Mouse (Mus musculus): Measurements from ENCODE around the gene Fgfr2. TPM values are rescaled to one million over a fixed set of nuclear protein-coding genes. Genes with fewer than 3 reads are reported as not detected.
"Not testable (repeated sequence)": the region's sequence is repeated elsewhere in the genome, so short reads cannot be mapped to it uniquely, and the experiment has no call there.

The Fgfr2 gene
- polyA plus RNA-seq, 1 experiment from 2014 or later, result 92.0 TPM

DNA sequence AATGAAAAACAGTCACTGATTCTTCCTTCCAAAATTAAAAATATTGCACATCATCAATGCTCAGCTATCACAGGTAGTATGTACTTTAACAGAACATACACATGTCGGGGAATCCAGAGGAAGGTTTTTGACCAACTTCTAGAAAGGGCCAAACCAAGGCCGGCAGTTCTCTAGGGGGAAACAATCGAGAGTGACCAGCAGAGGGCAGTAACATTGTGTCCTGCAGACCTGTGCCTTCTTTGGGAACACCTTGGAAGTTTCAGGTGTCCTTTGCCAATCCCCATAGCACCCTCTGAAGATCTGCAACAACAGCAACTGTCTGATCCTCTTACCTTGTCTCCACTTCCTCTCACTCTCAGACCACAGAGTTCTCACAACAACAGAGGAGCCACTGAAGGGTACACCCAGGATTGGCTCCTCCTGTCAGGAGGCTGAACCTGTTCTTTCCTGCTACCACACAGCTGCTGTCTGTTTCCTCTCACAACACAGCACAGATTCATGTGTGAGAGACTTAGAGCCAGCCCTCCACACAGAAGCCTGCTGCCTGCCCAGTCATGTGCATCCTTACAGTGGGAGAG lies 2077.8 kb downstream of the Fgfr2 start:
- not testable (repeated sequence) for H3K27ac ChIP-seq (ENCODE audit: low read depth, low read length); H3K9ac ChIP-seq (ENCODE audit: low read length); ATAC-seq (ENCODE audit: low FRiP score); DNase-seq (ENCODE audit: low spot score, missing footprints); H3K4me1 ChIP-seq (ENCODE audit: control insufficient read depth, insufficient read depth, low read length); H3K36me3 ChIP-seq (ENCODE audit: control insufficient read depth, insufficient read depth, low read length); H3K4me2 ChIP-seq; H3K27me3 ChIP-seq (ENCODE audit: control insufficient read depth, insufficient read depth, low read length); H3K4me3 ChIP-seq (ENCODE audit: low read depth, low read length); H3K9me3 ChIP-seq (ENCODE audit: control insufficient read depth, low read length)
- 33% methylated on average over 3 of the region's 3 CpGs for WGBS

DNA sequence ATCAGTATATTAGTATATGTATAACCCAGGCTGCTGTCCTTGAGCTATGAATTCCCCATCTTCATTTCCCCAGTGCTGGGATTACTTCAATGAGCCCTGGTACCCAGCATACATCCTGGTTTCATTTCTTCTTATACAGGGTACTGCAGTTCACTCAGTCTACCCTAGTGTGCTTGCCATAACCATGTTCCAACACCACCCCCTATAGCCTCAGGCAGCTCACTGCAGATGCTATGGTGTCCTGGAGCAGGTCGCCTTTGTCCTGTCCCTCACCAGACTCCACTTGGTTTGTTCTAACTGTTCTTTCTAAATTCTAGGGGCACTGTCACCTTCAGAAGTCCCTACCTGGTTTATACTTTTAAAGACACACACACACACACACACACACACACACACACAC lies 2080.5 kb downstream of the Fgfr2 start:
- 71% methylated on average over 1 of the region's 1 CpGs for WGBS
- H3K9ac ChIP-seq (ENCODE audit: low read length), result no peak overlapping the region
- H3K4me2 ChIP-seq, result no peak overlapping the region
- H3K4me3 ChIP-seq (ENCODE audit: low read depth, low read length), result no peak overlapping the region
- no peaks in the 10 kb centered on the region for H3K4me1 ChIP-seq (ENCODE audit: control insufficient read depth, insufficient read depth, low read length)
- no peaks in the 10 kb centered on the region for H3K27me3 ChIP-seq (ENCODE audit: control insufficient read depth, insufficient read depth, low read length)
- H3K36me3 ChIP-seq (ENCODE audit: control insufficient read depth, insufficient read depth, low read length), result no peaks in the 10 kb centered on the region
- DNase-seq (ENCODE audit: low spot score, missing footprints) (no peak), ATAC-seq (ENCODE audit: low FRiP score) (no peak)
- H3K27ac ChIP-seq (ENCODE audit: low read depth, low read length), result no peak overlapping the region
- H3K9me3 ChIP-seq (ENCODE audit: control insufficient read depth, low read length), result no peaks in the 10 kb centered on the region

DNA sequence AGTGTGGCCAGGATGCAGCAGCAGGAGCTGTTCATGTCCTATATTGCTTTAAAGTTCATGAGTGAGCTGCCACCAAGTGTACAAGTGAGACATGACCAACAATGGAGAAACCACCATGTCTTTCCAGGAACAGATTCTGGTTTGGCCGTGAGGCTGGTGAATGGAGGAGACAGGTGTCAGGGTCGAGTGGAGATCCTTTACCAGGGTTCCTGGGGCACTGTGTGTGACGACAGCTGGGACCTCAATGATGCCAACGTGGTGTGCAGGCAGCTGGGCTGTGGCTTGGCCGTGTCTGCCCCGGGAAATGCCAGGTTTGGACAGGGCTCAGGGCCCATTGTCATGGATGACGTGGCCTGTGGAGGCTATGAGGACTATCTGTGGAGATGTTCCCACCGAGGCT lies 2082.4 kb downstream of the Fgfr2 start:
- WGBS, result 83% methylated on average over 8 of the region's 8 CpGs
- not testable (repeated sequence) for H3K4me1 ChIP-seq (ENCODE audit: control insufficient read depth, insufficient read depth, low read length); H3K9me3 ChIP-seq (ENCODE audit: control insufficient read depth, low read length); DNase-seq (ENCODE audit: low spot score, missing footprints); H3K4me3 ChIP-seq (ENCODE audit: low read depth, low read length); H3K4me2 ChIP-seq; H3K9ac ChIP-seq (ENCODE audit: low read length); H3K36me3 ChIP-seq (ENCODE audit: control insufficient read depth, insufficient read depth, low read length); H3K27me3 ChIP-seq (ENCODE audit: control insufficient read depth, insufficient read depth, low read length); H3K27ac ChIP-seq (ENCODE audit: low read depth, low read length); ATAC-seq (ENCODE audit: low FRiP score)

DNA sequence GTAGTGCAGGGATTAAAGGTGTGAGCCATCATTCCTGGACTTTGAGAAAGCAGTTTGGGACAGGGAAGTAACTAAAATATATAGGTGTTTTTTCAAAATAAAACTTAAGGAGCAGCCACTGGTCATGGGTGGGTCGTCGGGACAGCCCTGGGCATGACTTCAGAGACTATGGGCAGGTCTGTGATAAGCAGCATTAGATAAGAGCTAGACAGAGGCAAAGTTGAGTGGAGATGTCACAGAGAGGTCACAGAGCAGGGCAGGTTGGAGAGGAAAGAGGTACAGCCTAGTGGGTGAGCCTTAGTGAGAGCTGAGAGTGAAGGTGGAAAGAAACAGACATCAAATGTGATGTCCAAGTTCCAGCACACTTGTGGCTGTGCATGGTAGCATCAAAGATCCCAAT lies 2086.1 kb downstream of the Fgfr2 start:
- no peaks in the 10 kb centered on the region for H3K36me3 ChIP-seq (ENCODE audit: control insufficient read depth, insufficient read depth, low read length)
- H3K9me3 ChIP-seq (ENCODE audit: control insufficient read depth, low read length), result no peaks in the 10 kb centered on the region
- no peaks in the 10 kb centered on the region for H3K27me3 ChIP-seq (ENCODE audit: control insufficient read depth, insufficient read depth, low read length)
- 90% methylated on average over 2 of the region's 2 CpGs for WGBS
- H3K4me1 ChIP-seq (ENCODE audit: control insufficient read depth, insufficient read depth, low read length), result no peaks in the 10 kb centered on the region
- no peak overlapping the region for H3K4me3 ChIP-seq (ENCODE audit: low read depth, low read length)
- no peak overlapping the region for H3K27ac ChIP-seq (ENCODE audit: low read depth, low read length)
- ATAC-seq (ENCODE audit: low FRiP score) (no peak), DNase-seq (ENCODE audit: low spot score, missing footprints) (no peak)
- no peak overlapping the region for H3K9ac ChIP-seq (ENCODE audit: low read length)
- H3K4me2 ChIP-seq, result no peak overlapping the region

DNA sequence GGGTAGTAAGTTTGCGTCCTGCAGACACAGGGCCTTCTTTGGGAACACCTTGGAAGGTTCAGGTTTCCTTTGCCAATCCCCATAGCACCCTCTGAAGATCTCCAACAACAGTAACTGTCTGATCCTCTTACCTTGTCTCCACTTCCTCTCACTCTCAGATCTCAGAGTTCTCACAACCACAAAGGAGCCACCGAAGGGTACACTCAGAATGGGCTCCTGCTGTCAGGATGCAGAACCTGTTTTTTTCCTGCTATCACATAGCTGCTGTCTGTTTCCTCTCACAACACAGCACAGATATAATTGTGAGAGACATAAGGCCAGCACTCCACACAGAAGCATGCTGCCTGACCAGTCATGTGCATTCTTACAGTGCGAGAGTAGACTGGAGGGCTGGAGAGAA lies 2086.8 kb downstream of the Fgfr2 start:
- no peaks in the 10 kb centered on the region for H3K9me3 ChIP-seq (ENCODE audit: control insufficient read depth, low read length)
- DNase-seq (ENCODE audit: low spot score, missing footprints), result no peak
- ATAC-seq (ENCODE audit: low FRiP score), result no peak
- no peaks in the 10 kb centered on the region for H3K36me3 ChIP-seq (ENCODE audit: control insufficient read depth, insufficient read depth, low read length)
- no peaks in the 10 kb centered on the region for H3K27me3 ChIP-seq (ENCODE audit: control insufficient read depth, insufficient read depth, low read length)
- 87% methylated on average over 3 of the region's 3 CpGs for WGBS
- no peak overlapping the region for H3K27ac ChIP-seq (ENCODE audit: low read depth, low read length)
- H3K4me3 ChIP-seq (ENCODE audit: low read depth, low read length), result no peak overlapping the region
- H3K4me1 ChIP-seq (ENCODE audit: control insufficient read depth, insufficient read depth, low read length), result no peaks in the 10 kb centered on the region
- H3K4me2 ChIP-seq, result no peak overlapping the region
- H3K9ac ChIP-seq (ENCODE audit: low read length), result no peak overlapping the region

DNA sequence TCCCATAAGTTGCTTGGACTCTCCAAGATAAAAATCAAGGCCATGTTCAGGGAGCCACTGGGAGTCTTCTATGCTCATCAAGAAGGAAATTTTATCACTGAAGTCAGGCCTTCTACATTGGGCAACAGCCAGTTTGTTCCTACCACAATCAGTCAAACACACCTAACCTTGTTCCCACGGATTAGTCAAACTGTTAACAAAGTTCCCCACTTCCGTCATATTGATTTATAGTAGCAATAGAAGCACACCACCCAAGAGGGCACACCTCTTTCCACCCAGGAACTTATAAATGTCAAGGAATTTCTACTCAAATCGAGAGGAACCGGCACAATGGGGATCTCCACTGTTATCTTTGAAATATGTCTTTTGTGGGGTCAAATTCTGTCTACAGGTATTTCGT lies 2091.4 kb downstream of the Fgfr2 start, which contains the start of gene Dmbt1:
TSS of gene Dmbt1 (plus strand) at position 299 of the 400 bp plus-strand sequence.
- Histone ChIP-seq H3K4me2 (no peak within 1 kb of the TSS), H3K9ac (ENCODE audit: low read length) (no peak within 1 kb of the TSS), H3K36me3 (ENCODE audit: control insufficient read depth, insufficient read depth, low read length) (no peaks in the 10 kb centered on the region), H3K4me3 (ENCODE audit: low read depth, low read length) (no peak within 1 kb of the TSS), H3K27ac (ENCODE audit: low read depth, low read length) (no peak within 1 kb of the TSS), H3K27me3 (ENCODE audit: control insufficient read depth, insufficient read depth, low read length) (no peaks in the 10 kb centered on the region), H3K9me3 (ENCODE audit: control insufficient read depth, low read length) (no peaks in the 10 kb centered on the region), H3K4me1 (ENCODE audit: control insufficient read depth, insufficient read depth, low read length) (0 out of 2 replicates have a peak, but pooled peaks cover 1% of the 10 kb centered on the region)
- ATAC-seq (ENCODE audit: low FRiP score) (no peak), DNase-seq (ENCODE audit: low spot score, missing footprints) (no peak)
- 93% methylated on average over 5 of the region's 5 CpGs for WGBS

DNA sequence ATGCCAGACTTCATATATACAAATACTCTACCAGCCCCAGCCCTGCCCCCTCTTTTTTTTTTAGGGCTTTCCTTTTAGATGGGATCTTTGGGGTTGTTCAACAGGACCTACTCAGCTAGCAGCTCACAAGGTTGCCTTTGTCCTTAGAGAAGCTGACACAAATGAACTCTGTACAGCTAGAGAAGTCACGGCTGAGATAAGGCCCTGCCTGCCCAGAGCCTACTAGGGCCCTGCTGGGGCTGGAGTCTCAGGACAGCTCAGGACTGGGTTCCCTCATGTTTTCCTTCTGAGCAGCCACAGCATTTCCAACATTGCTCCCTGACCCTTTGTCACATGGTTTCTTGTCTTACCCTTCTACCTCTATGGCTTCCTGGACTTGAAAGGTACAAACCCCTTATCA lies 2095.6 kb downstream of the Fgfr2 start:
- H3K4me3 ChIP-seq (ENCODE audit: low read depth, low read length), result no peak overlapping the region
- no peaks in the 10 kb centered on the region for H3K9me3 ChIP-seq (ENCODE audit: control insufficient read depth, low read length)
- no peaks in the 10 kb centered on the region for H3K27me3 ChIP-seq (ENCODE audit: control insufficient read depth, insufficient read depth, low read length)
- no peak overlapping the region for H3K4me2 ChIP-seq
- WGBS, result 72% methylated on average over 1 of the region's 1 CpGs
- H3K27ac ChIP-seq (ENCODE audit: low read depth, low read length), result no peak overlapping the region
- no peak overlapping the region for H3K9ac ChIP-seq (ENCODE audit: low read length)
- DNase-seq (ENCODE audit: low spot score, missing footprints), result no peak
- H3K4me1 ChIP-seq (ENCODE audit: control insufficient read depth, insufficient read depth, low read length), result peaks cover 5% of the 10 kb centered on the region; the same call in 1 of the 2 replicates
- ATAC-seq (ENCODE audit: low FRiP score), result no peak
- H3K36me3 ChIP-seq (ENCODE audit: control insufficient read depth, insufficient read depth, low read length), result no peaks in the 10 kb centered on the region

DNA sequence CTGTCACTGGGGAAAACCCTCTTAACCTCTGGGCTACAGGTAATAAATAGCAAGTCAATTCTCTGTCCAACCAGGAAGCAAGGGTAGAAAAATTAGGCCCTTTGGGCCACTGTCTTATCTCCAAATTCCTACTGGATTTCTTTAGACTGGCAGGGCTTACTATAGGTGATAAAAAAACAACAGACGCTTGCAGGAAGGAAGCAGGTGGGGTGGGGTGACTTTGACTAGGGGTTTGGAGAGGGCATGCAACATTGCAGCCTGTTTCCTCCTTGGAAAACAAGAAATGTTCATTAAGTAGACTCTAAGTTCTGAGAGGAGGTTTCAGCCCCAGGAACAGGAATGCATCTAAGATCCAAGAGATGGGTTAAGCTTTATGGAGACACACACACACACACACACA lies 2098.3 kb downstream of the Fgfr2 start:
- WGBS, result 83% methylated on average over 1 of the region's 1 CpGs
- DNase-seq (ENCODE audit: low spot score, missing footprints) (no peak), ATAC-seq (ENCODE audit: low FRiP score) (no peak)
- Histone ChIP-seq H3K27ac (ENCODE audit: low read depth, low read length) (no peak overlapping the region), H3K27me3 (ENCODE audit: control insufficient read depth, insufficient read depth, low read length) (no peaks in the 10 kb centered on the region), H3K36me3 (ENCODE audit: control insufficient read depth, insufficient read depth, low read length) (no peaks in the 10 kb centered on the region), H3K9ac (ENCODE audit: low read length) (no peak overlapping the region), H3K4me3 (ENCODE audit: low read depth, low read length) (no peak overlapping the region), H3K4me2 (no peak overlapping the region), H3K4me1 (ENCODE audit: control insufficient read depth, insufficient read depth, low read length) (peaks cover 5% of the 10 kb centered on the region; the same call in 1 of the 2 replicates), H3K9me3 (ENCODE audit: control insufficient read depth, low read length) (no peaks in the 10 kb centered on the region)

DNA sequence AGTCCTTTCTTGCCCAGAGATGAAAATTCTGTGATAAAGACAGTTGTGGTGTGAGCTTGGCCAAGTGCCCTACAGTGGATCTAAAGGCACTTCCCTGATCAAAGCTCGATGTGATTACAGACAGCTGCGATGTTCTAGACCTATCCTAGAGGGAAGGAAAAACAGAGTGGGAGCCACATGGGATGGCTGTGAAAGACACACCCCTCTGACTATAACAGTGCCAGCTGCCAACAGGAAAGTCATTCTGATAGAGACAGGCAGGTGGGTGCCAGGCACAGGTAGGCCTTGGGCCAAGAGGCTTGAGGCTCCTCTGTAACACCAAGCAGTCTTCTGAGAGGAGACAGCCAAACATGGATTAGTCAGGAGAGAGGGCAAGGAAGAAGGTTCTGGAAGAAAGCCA lies 2104.0 kb downstream of the Fgfr2 start:
- Histone ChIP-seq H3K27me3 (ENCODE audit: control insufficient read depth, insufficient read depth, low read length) (no peaks in the 10 kb centered on the region), H3K4me2 (no peak overlapping the region), H3K36me3 (ENCODE audit: control insufficient read depth, insufficient read depth, low read length) (no peaks in the 10 kb centered on the region), H3K9ac (ENCODE audit: low read length) (no peak overlapping the region), H3K27ac (ENCODE audit: low read depth, low read length) (no peak overlapping the region), H3K9me3 (ENCODE audit: control insufficient read depth, low read length) (peaks cover 2% of the 10 kb centered on the region; the same call in 1 of the 2 replicates), H3K4me3 (ENCODE audit: low read depth, low read length) (no peak overlapping the region), H3K4me1 (ENCODE audit: control insufficient read depth, insufficient read depth, low read length) (no peaks in the 10 kb centered on the region)
- no peak for DNase-seq (ENCODE audit: low spot score, missing footprints)
- whole genome bisulfite sequencing, result 95% methylated on average over 2 of the region's 2 CpGs
- ATAC-seq (ENCODE audit: low FRiP score), result no peak
